ENCODE assay signal across 17 mouse cellular contexts in genomic region chr9:80658755-80659154, GRCm38 (mm10).
"Had no signal": no experiment of that assay in that cellular context is flagged by ENCODE, and none has a peak within 500 bp of the region (broad histone marks: within the 10 kb centered on the region; RNA-seq: fewer than 3 reads in every experiment).

No protein-coding gene starts in this region.

- ATAC-seq: liver, embryonic 12.5 days; liver, postnatal 0 days; lung, postnatal 0 days; midbrain, embryonic 13.5 days; midbrain, embryonic 15.5 days; midbrain, embryonic 16.5 days had no signal

- DNase-seq: left cerebral cortex, postnatal 4 days; liver; liver, embryonic 13.5 days; liver, postnatal 0 days; lung, adult 18-20 months; lung, adult 2 months; lung, embryonic 14.5 days; lung, postnatal 10 days; lung, postnatal 14 days; lung, postnatal 36 days; lung, postnatal 4 days; midbrain, embryonic 14.5 days had no signal
